Mouse (Mus musculus): ENCODE measurements around the gene 1700016H13Rik. TPM values are rescaled to one million over a fixed set of nuclear protein-coding genes. Genes with fewer than 3 reads are reported as not detected.

Gene 1700016H13Rik
- polyA plus RNA-seq, 1 experiment from 2014 or later: 0.34 TPM

- Histone ChIP-seq H3K4me3 (replicated peaks; ENCODE audit: low read length) (no peak overlapping the region), H3K36me3 (ENCODE audit: control insufficient read depth, insufficient read depth) (no peaks in the 10 kb centered on the region), H3K4me1 (replicated peaks; ENCODE audit: control insufficient read depth, insufficient read depth, low read length) (no peaks in the 10 kb centered on the region), H3K27ac (ENCODE audit: low read length) (no peak overlapping the region), H3K27me3 (replicated peaks; ENCODE audit: control insufficient read depth, insufficient read depth, low read length) (no peaks in the 10 kb centered on the region), H3K4me2 (ENCODE audit: low read length) (no peak overlapping the region), H3K9ac (replicated peaks; ENCODE audit: low read depth, low read length) (no peak overlapping the region), H3K9me3 (ENCODE audit: control insufficient read depth, low read length) (no peaks in the 10 kb centered on the region)
- 88% methylated on average over 6 of the region's 6 CpGs for WGBS
- ATAC-seq: no peak
Measured at GRCm38 (mm10) chr5:103677894-103678293, 22.1 kb upstream of the 1700016H13Rik start.

- no peak overlapping the region for H3K9ac ChIP-seq (replicated peaks; ENCODE audit: low read depth, low read length)
- no peaks in the 10 kb centered on the region for H3K9me3 ChIP-seq (ENCODE audit: control insufficient read depth, low read length)
- no peaks in the 10 kb centered on the region for H3K27me3 ChIP-seq (replicated peaks; ENCODE audit: control insufficient read depth, insufficient read depth, low read length)
- H3K4me1 ChIP-seq (replicated peaks; ENCODE audit: control insufficient read depth, insufficient read depth, low read length): no peaks in the 10 kb centered on the region
- WGBS: 89% methylated on average over 6 of the region's 6 CpGs
- H3K4me3 ChIP-seq (replicated peaks; ENCODE audit: low read length): no peak overlapping the region
- no peak for ATAC-seq
- no peaks in the 10 kb centered on the region for H3K36me3 ChIP-seq (ENCODE audit: control insufficient read depth, insufficient read depth)
- H3K27ac ChIP-seq (ENCODE audit: low read length): no peak overlapping the region
- H3K4me2 ChIP-seq (ENCODE audit: low read length): no peak overlapping the region
Measured at GRCm38 (mm10) chr5:103676289-103676881, 20.6 kb upstream of the 1700016H13Rik start.

DNA sequence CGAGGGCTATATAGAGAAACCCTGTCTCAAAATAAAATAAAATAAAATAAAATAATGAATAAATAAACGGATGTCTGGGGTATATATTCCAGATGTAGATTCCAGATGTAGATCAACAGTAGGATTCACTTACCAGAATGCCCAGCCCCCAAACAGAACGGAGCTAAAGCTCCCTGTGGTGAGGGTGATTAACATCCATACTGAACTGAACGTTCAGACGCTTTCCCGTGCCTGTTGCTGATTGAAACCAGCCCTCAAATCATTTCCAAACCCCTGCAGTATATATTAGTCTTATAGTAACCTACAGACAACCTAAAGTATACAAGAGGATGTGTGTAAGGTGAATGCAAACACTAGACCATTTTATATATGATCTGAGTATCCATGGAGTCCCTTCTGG lies 18.7 kb upstream of the 1700016H13Rik start:
- Histone ChIP-seq H3K4me1 (replicated peaks; ENCODE audit: control insufficient read depth, insufficient read depth, low read length) (no peaks in the 10 kb centered on the region), H3K27me3 (replicated peaks; ENCODE audit: control insufficient read depth, insufficient read depth, low read length) (no peaks in the 10 kb centered on the region)

GRCm38 (mm10) chr5:103673611-103674010 lies 17.8 kb upstream of the 1700016H13Rik start:
- H3K36me3 ChIP-seq (ENCODE audit: control insufficient read depth, insufficient read depth): no peaks in the 10 kb centered on the region
- no peak overlapping the region for H3K4me2 ChIP-seq (ENCODE audit: low read length)
- H3K9ac ChIP-seq (replicated peaks; ENCODE audit: low read depth, low read length): no peak overlapping the region
- H3K27ac ChIP-seq (ENCODE audit: low read length): no peak overlapping the region
- no peaks in the 10 kb centered on the region for H3K9me3 ChIP-seq (ENCODE audit: control insufficient read depth, low read length)
- no peak overlapping the region for H3K4me3 ChIP-seq (replicated peaks; ENCODE audit: low read length)
- H3K27me3 ChIP-seq (replicated peaks; ENCODE audit: control insufficient read depth, insufficient read depth, low read length): no peaks in the 10 kb centered on the region
- ATAC-seq: no peak
- H3K4me1 ChIP-seq (replicated peaks; ENCODE audit: control insufficient read depth, insufficient read depth, low read length): no peaks in the 10 kb centered on the region
- WGBS: 76% methylated on average over 4 of the region's 4 CpGs

More for the DNA sequence above, 18.7 kb upstream of the 1700016H13Rik start:
- no peak overlapping the region for H3K9ac ChIP-seq (replicated peaks; ENCODE audit: low read depth, low read length)
- WGBS: 56% methylated on average over 6 of the region's 6 CpGs
- H3K4me3 ChIP-seq (replicated peaks; ENCODE audit: low read length): no peak overlapping the region
- no peak overlapping the region for H3K27ac ChIP-seq (ENCODE audit: low read length)
- H3K9me3 ChIP-seq (ENCODE audit: control insufficient read depth, low read length): no peaks in the 10 kb centered on the region
- H3K4me2 ChIP-seq (ENCODE audit: low read length): no peak overlapping the region
- ATAC-seq: no peak
- H3K36me3 ChIP-seq (ENCODE audit: control insufficient read depth, insufficient read depth): no peaks in the 10 kb centered on the region

DNA sequence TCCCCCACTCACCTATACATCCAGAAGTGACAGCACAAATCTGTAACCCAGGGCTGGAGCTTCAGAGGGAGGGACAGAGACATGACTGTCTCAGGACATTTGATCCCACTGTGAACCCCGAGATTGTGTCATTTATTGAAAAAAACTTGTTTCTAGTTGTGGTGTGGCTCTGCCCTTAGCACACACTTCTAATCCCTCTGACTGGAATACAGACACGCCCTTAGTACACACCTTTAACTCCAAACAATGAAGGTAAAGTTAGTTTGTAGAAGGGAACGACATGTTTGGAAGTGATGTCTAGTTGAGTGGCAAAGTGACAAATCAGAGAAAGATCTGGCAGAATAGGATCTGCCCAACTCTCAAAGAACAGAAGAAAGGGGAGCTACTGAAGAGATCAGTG lies 16.0 kb upstream of the 1700016H13Rik start:
- no peaks in the 10 kb centered on the region for H3K27me3 ChIP-seq (replicated peaks; ENCODE audit: control insufficient read depth, insufficient read depth, low read length)
- H3K4me3 ChIP-seq (replicated peaks; ENCODE audit: low read length): no peak overlapping the region
- H3K27ac ChIP-seq (ENCODE audit: low read length): no peak overlapping the region
- H3K9ac ChIP-seq (replicated peaks; ENCODE audit: low read depth, low read length): no peak overlapping the region
- no peak overlapping the region for H3K4me2 ChIP-seq (ENCODE audit: low read length)
- no peaks in the 10 kb centered on the region for H3K9me3 ChIP-seq (ENCODE audit: control insufficient read depth, low read length)
- ATAC-seq: no peak
- no peaks in the 10 kb centered on the region for H3K36me3 ChIP-seq (ENCODE audit: control insufficient read depth, insufficient read depth)
- H3K4me1 ChIP-seq (replicated peaks; ENCODE audit: control insufficient read depth, insufficient read depth, low read length): no peaks in the 10 kb centered on the region
- 50% methylated on average over 3 of the region's 3 CpGs for WGBS

DNA sequence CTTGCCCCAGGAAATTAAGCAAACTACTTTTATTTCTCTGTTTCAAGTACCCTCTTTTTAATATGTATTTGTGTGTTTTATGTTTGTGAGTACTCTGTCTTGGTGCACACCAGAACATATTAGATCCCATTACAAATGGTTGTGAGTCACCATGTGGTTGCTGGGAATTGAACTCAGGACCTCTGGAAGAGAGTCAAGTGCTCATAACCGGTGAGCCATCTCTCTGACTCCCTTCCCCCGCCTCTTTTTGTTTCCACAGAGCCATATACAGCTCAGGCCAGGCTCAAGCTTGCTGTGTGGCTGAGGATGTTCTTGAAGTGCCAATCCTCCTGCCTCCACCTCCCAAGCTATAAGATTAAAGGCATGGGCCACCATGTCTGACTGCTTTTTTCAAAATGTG lies 10.1 kb upstream of the 1700016H13Rik start:
- no peak overlapping the region for H3K4me3 ChIP-seq (replicated peaks; ENCODE audit: low read length)
- H3K36me3 ChIP-seq (ENCODE audit: control insufficient read depth, insufficient read depth): no peaks in the 10 kb centered on the region
- no peaks in the 10 kb centered on the region for H3K27me3 ChIP-seq (replicated peaks; ENCODE audit: control insufficient read depth, insufficient read depth, low read length)
- no peak overlapping the region for H3K9ac ChIP-seq (replicated peaks; ENCODE audit: low read depth, low read length)
- no peaks in the 10 kb centered on the region for H3K9me3 ChIP-seq (ENCODE audit: control insufficient read depth, low read length)
- no peaks in the 10 kb centered on the region for H3K4me1 ChIP-seq (replicated peaks; ENCODE audit: control insufficient read depth, insufficient read depth, low read length)
- no peak overlapping the region for H3K4me2 ChIP-seq (ENCODE audit: low read length)
- 67% methylated on average over 2 of the region's 2 CpGs for WGBS
- no peak for ATAC-seq
- no peak overlapping the region for H3K27ac ChIP-seq (ENCODE audit: low read length)

GRCm38 (mm10) chr5:103664932-103665331 lies 9.1 kb upstream of the 1700016H13Rik start:
- no peaks in the 10 kb centered on the region for H3K27me3 ChIP-seq (replicated peaks; ENCODE audit: control insufficient read depth, insufficient read depth, low read length)
- WGBS: 80% methylated on average over 9 of the region's 9 CpGs
- no peak for ATAC-seq

DNA sequence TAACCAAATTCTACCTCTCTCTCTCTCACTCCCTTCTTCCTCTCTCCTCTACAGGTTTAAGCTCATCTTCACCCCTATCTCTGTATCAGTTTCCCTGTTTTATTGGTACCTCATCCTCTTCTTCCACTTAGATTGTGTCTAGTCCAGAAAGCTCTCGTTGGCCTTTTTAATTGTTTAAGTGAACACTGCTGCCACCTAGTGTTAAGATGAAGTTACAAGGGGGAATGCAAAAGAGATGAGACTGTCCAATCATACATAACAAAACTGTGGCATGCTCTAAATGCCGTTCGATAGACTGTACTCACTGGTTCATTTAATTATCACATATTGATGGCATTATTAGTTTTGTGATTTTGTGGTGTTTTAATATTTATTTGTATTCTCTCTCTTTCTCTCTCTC lies 3.8 kb upstream of the 1700016H13Rik start:
- Histone ChIP-seq H3K4me3 (replicated peaks; ENCODE audit: low read length) (no peak overlapping the region), H3K27me3 (replicated peaks; ENCODE audit: control insufficient read depth, insufficient read depth, low read length) (no peaks in the 10 kb centered on the region), H3K36me3 (ENCODE audit: control insufficient read depth, insufficient read depth) (no peaks in the 10 kb centered on the region), H3K4me1 (replicated peaks; ENCODE audit: control insufficient read depth, insufficient read depth, low read length) (peaks cover 6% of the 10 kb centered on the region; the same call in 1 of the 2 replicates), H3K9ac (replicated peaks; ENCODE audit: low read depth, low read length) (no peak overlapping the region), H3K9me3 (ENCODE audit: control insufficient read depth, low read length) (no peaks in the 10 kb centered on the region), H3K27ac (ENCODE audit: low read length) (no peak overlapping the region), H3K4me2 (ENCODE audit: low read length) (no peak overlapping the region)
- 34% methylated on average over 3 of the region's 3 CpGs for WGBS
- ATAC-seq: peak; percentile 36; the same call in 1 of the 2 replicates

More at GRCm38 (mm10) chr5:103664932-103665331, 9.1 kb upstream of the 1700016H13Rik start:
- H3K27ac ChIP-seq (ENCODE audit: low read length): no peak overlapping the region
- H3K4me2 ChIP-seq (ENCODE audit: low read length): no peak overlapping the region
- no peaks in the 10 kb centered on the region for H3K36me3 ChIP-seq (ENCODE audit: control insufficient read depth, insufficient read depth)
- no peaks in the 10 kb centered on the region for H3K9me3 ChIP-seq (ENCODE audit: control insufficient read depth, low read length)
- no peak overlapping the region for H3K4me3 ChIP-seq (replicated peaks; ENCODE audit: low read length)
- H3K4me1 ChIP-seq (replicated peaks; ENCODE audit: control insufficient read depth, insufficient read depth, low read length): no peaks in the 10 kb centered on the region
- no peak overlapping the region for H3K9ac ChIP-seq (replicated peaks; ENCODE audit: low read depth, low read length)

DNA sequence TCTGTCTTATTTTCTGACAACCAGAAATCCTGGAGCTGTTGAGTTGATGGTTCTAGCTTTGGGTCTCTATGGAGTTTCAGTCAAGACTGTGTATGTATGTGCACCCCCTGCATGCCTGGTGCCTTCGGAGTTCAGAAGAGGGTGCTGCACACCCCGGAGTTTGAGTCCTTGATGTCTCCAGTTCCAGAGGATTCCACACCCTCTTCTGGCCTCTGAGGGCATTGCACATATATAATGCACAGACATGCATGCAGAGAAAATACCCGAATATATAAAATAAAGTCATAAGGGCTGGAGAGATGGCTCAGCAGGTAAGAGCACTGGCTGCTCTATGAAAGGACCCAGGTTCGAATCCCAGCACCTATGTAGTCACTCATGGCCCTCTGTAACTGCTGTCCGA lies 3.1 kb upstream of the 1700016H13Rik start:
- WGBS: 63% methylated on average over 5 of the region's 5 CpGs

DNA sequence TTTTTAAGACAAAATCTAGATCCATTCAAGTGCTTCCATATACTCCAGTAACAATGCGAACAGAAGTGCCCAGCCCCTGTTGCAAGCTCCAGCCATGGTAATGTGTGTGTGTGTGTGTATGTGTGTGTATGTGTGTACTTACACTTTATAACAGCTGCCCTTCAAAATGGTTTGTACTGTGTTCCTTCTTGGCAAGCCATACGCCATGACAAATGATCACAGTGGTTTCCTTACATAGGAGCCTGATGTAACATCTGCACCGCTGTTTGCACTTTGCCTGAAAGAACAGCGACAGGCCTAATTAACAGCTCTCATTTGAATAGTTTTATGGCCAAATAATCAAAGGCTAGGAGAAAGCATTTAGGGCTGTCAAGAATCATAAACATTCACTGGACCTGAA lies 1.0 kb downstream of the 1700016H13Rik start:
- Histone ChIP-seq H3K36me3 (ENCODE audit: control insufficient read depth, insufficient read depth) (no peaks in the 10 kb centered on the region), H3K27me3 (replicated peaks; ENCODE audit: control insufficient read depth, insufficient read depth, low read length) (no peaks in the 10 kb centered on the region), H3K4me1 (replicated peaks; ENCODE audit: control insufficient read depth, insufficient read depth, low read length) (peaks cover 6% of the 10 kb centered on the region; the same call in 1 of the 2 replicates), H3K9me3 (ENCODE audit: control insufficient read depth, low read length) (no peaks in the 10 kb centered on the region), H3K9ac (replicated peaks; ENCODE audit: low read depth, low read length) (no peak overlapping the region), H3K27ac (ENCODE audit: low read length) (no peak overlapping the region), H3K4me3 (replicated peaks; ENCODE audit: low read length) (peak overlapping the region; percentile 66), H3K4me2 (ENCODE audit: low read length) (peak overlapping the region; percentile 99)
- no peak for ATAC-seq
- WGBS: 57% methylated on average over 4 of the region's 4 CpGs

More for the DNA sequence above, 3.1 kb upstream of the 1700016H13Rik start:
- no peak overlapping the region for H3K27ac ChIP-seq (ENCODE audit: low read length)
- H3K9ac ChIP-seq (replicated peaks; ENCODE audit: low read depth, low read length): no peak overlapping the region
- H3K27me3 ChIP-seq (replicated peaks; ENCODE audit: control insufficient read depth, insufficient read depth, low read length): no peaks in the 10 kb centered on the region
- H3K36me3 ChIP-seq (ENCODE audit: control insufficient read depth, insufficient read depth): no peaks in the 10 kb centered on the region
- ATAC-seq: no peak
- no peaks in the 10 kb centered on the region for H3K9me3 ChIP-seq (ENCODE audit: control insufficient read depth, low read length)
- H3K4me2 ChIP-seq (ENCODE audit: low read length): no peak overlapping the region
- H3K4me3 ChIP-seq (replicated peaks; ENCODE audit: low read length): no peak overlapping the region
- peaks cover 6% of the 10 kb centered on the region; the same call in 1 of the 2 replicates for H3K4me1 ChIP-seq (replicated peaks; ENCODE audit: control insufficient read depth, insufficient read depth, low read length)
